Mouse (Mus musculus) megakaryocyte, embryonic 14.5 days (primary cell): ENCODE data around the gene Hsf4.

Source experiments
- FLI1 ChIP-seq: IDR thresholded peaks from 2 replicates; pipeline ENCODE4 v1.6.1; 2012; ENCODE audit warnings: low read length, inconsistent platforms, mixed read lengths
- GATA1 ChIP-seq: IDR thresholded peaks from 3 replicates; pipeline ENCODE4 v1.6.1; 2012; ENCODE audit warnings: mixed read lengths, low read length, inconsistent platforms, borderline replicate concordance

GRCm38 (mm10) chr8:105309142-105309847, 39.7 kb downstream of the Hsf4 start:
- TF ChIP-seq GATA1 = no peak
- no peak for TF ChIP-seq FLI1
